Mouse (Mus musculus) C2C12 (cell line): ENCODE measurements around the gene Slc31a2.

ENCODE experiments used
- CEBPB ChIP-seq: IDR thresholded peaks from one replicate; pipeline ENCODE4 v1.6.1; 2011; ENCODE audit warnings: low read depth, mild to moderate bottlenecking, control low read depth, moderate library complexity
- CTCF ChIP-seq: IDR thresholded peaks from one replicate; pipeline ENCODE4 v1.5.1; 2011; ENCODE audit not compliant: control insufficient read depth, insufficient read depth, insufficient read length
- MAX ChIP-seq: IDR thresholded peaks from one replicate; pipeline ENCODE4 v1.6.1; 2011; ENCODE audit warnings: mild to moderate bottlenecking, control low read depth

GRCm38 (mm10) chr4:62248328-62248727 lies 14.0 kb upstream of the Slc31a2 start:
- TF ChIP-seq CTCF (no peak), CEBPB (no peak), MAX (no peak)
